Mouse (Mus musculus): Measurements from ENCODE around the gene Fkbpl. TPM values are rescaled to one million over a fixed set of nuclear protein-coding genes. Genes with fewer than 3 reads are reported as not detected.

Fkbpl gene
- polyA plus RNA-seq, 1 experiment from 2014 or later: 5.6 TPM

DNA sequence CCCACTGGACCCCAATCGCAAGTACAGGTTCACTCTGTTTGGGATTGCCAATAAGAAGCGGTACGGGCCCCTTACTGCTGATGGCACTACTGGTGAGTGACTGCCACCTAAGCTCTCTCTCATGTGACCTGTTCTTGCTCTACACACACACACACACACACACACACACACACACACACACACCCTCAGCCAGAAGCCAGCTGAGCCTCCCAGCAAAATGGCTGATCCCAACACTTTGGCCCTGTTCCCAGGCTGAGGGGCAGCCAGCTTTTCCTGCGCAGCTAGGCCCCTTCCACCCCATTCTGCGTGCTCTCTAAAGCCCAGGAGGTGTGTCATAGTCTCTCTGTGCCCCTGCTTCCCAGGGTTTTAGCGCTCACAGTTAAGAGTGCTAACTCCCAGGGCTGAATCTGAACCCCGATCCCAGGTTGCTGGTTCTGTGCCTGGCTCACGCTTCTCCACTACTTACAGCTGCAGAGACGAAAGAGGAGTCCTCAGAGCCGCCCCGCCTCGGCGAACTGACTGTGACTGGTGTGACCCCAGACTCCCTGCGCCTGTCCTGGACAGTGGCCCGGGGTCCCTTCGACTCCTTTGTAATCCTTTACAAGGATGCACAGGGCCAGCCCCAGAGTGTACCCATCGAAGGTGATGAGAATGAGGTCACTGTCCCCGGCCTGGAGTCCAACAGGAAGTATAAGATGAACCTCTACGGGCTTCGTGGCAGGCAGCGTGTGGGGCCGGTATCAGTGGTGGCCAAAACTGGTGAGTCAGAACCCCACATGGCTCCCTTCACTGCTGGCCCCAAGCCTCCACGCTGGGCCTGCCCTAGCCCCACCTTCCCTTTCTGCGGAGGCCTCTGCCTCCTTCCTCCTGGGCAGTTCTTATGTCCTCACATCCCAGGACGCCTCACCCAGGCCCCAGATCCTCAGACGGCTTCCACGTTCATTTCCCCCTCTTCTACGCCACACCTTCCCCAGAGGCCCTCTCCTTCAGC, 40.9 kb downstream of the Fkbpl start:
- DNase-seq (no peak), ATAC-seq (no peak)
- Histone ChIP-seq H3K4me2 (ENCODE audit: low read depth, low read length) (no peak overlapping the region), H3K36me3 (replicated peaks; ENCODE audit: insufficient read depth, low read length) (no peaks in the 10 kb centered on the region), H3K9ac (replicated peaks) (no peak overlapping the region), H3K4me3 (ENCODE audit: low read depth, low read length) (no peak overlapping the region), H3K9me3 (ENCODE audit: low read length) (no peaks in the 10 kb centered on the region), H3K27ac (ENCODE audit: low read depth) (no peak overlapping the region), H3K27me3 (ENCODE audit: insufficient read depth, low read length) (peaks cover 11% of the 10 kb centered on the region; the same call in 1 of the 2 replicates), H3K4me1 (ENCODE audit: insufficient read depth) (no peaks in the 10 kb centered on the region)
- 63% methylated on average over 28 of the region's 28 CpGs for WGBS (ENCODE audit: insufficient replicate concordance)
- TF ChIP-seq EP300 (IDR thresholded peaks at IDR 0.05; ENCODE audit: low read depth) (no peak), CTCF (IDR thresholded peaks at IDR 0.05; ENCODE audit: low read depth) (no peak)

DNA sequence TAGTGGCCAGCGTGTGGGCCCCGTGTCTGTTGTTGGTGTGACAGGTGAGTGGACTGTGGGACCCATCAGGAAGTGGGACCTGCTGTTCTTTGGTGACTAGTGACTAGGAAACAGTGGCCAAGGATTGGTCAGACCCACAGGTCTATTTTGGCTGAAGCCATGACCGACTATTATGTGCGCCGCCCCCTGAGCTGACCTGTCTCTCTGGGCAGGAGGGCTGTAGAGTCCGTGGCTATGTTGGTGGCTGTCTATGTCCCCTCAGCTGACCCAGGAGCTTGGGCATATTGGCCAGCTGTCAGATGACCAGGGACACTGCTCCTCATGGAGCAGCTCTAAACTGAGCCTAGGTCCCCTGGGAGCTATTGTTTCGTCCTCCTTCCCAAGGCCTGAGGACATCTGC, 44.3 kb downstream of the Fkbpl start:
- DNase-seq (no peak), ATAC-seq (no peak)
- 83% methylated on average over 7 of the region's 7 CpGs for WGBS (ENCODE audit: insufficient replicate concordance)
- no peaks in the 10 kb centered on the region for H3K9me3 ChIP-seq (ENCODE audit: low read length)
- no peaks in the 10 kb centered on the region for H3K4me1 ChIP-seq (ENCODE audit: insufficient read depth)
- H3K27ac ChIP-seq (ENCODE audit: low read depth): no peak overlapping the region
- no peak overlapping the region for H3K4me2 ChIP-seq (ENCODE audit: low read depth, low read length)
- no peak overlapping the region for H3K9ac ChIP-seq (replicated peaks)
- H3K27me3 ChIP-seq (ENCODE audit: insufficient read depth, low read length): no peaks in the 10 kb centered on the region
- TF ChIP-seq CTCF (IDR thresholded peaks at IDR 0.05; ENCODE audit: low read depth): no peak
- TF ChIP-seq EP300 (IDR thresholded peaks at IDR 0.05; ENCODE audit: low read depth): no peak
- H3K4me3 ChIP-seq (ENCODE audit: low read depth, low read length): no peak overlapping the region
- no peaks in the 10 kb centered on the region for H3K36me3 ChIP-seq (replicated peaks; ENCODE audit: insufficient read depth, low read length)

DNA sequence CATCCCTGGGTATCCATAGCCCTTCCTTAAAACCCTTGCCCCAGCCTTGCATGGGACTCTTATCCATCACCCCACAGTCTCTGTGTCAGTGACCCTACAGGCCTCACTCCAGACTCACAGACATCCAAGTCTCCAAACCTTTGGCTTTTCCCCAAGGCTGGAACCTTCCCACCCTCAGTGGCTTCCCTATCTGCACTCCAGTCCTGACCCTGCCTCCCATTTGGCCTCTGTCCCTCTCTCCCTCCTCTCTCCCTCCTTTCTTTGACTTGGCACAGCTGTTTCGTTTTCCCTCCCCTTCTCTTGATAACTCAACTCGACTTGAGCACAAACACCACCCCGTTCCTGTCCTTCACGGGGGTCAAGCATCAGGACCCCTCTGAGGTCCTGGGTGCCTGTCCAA, 45.9 kb downstream of the Fkbpl start:
- H3K9ac ChIP-seq (replicated peaks): no peak overlapping the region
- ATAC-seq (no peak), DNase-seq (no peak)
- no peak overlapping the region for H3K4me2 ChIP-seq (ENCODE audit: low read depth, low read length)
- H3K27me3 ChIP-seq (ENCODE audit: insufficient read depth, low read length): no peaks in the 10 kb centered on the region
- H3K4me1 ChIP-seq (ENCODE audit: insufficient read depth): no peaks in the 10 kb centered on the region
- no peak for TF ChIP-seq CTCF (IDR thresholded peaks at IDR 0.05; ENCODE audit: low read depth)
- no peak for TF ChIP-seq EP300 (IDR thresholded peaks at IDR 0.05; ENCODE audit: low read depth)
- H3K4me3 ChIP-seq (ENCODE audit: low read depth, low read length): no peak overlapping the region
- 41% methylated on average over 4 of the region's 4 CpGs for WGBS (ENCODE audit: insufficient replicate concordance)
- H3K9me3 ChIP-seq (ENCODE audit: low read length): no peaks in the 10 kb centered on the region
- H3K36me3 ChIP-seq (replicated peaks; ENCODE audit: insufficient read depth, low read length): no peaks in the 10 kb centered on the region
- H3K27ac ChIP-seq (ENCODE audit: low read depth): no peak overlapping the region

DNA sequence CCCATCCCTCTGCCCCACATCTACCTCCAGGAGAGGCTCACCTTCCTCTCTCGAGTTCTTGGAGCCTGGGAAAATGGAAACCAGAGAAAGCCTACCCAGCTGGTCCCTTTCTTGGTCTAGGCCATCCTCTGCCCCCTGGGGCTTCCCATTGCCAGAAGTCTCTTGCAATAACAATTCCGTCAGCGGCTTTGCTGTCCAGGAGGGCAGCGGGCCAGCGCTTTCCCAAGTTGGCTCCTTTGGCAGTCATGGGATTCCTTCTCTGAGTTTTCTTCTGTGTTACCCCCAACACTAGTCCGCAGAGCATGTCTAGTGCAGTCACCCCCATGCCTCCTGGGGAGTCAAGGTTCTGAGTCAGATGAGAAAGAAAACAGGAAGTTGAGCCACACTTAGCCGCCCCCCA, 48.3 kb downstream of the Fkbpl start:
- no peaks in the 10 kb centered on the region for H3K9me3 ChIP-seq (ENCODE audit: low read length)

More for the DNA sequence above, 48.3 kb downstream of the Fkbpl start:
- TF ChIP-seq EP300 (IDR thresholded peaks at IDR 0.05; ENCODE audit: low read depth) (no peak), CTCF (IDR thresholded peaks at IDR 0.05; ENCODE audit: low read depth) (no peak)
- H3K36me3 ChIP-seq (replicated peaks; ENCODE audit: insufficient read depth, low read length): no peaks in the 10 kb centered on the region
- no peak for DNase-seq
- H3K4me1 ChIP-seq (ENCODE audit: insufficient read depth): no peaks in the 10 kb centered on the region
- H3K4me3 ChIP-seq (ENCODE audit: low read depth, low read length): no peak overlapping the region
- no peaks in the 10 kb centered on the region for H3K27me3 ChIP-seq (ENCODE audit: insufficient read depth, low read length)
- 65% methylated on average over 7 of the region's 7 CpGs for WGBS (ENCODE audit: insufficient replicate concordance)
- ATAC-seq: no peak
- no peak overlapping the region for H3K27ac ChIP-seq (ENCODE audit: low read depth)
- H3K9ac ChIP-seq (replicated peaks): no peak overlapping the region
- no peak overlapping the region for H3K4me2 ChIP-seq (ENCODE audit: low read depth, low read length)

Other genes starting within 250 kb of the Fkbpl start
- gene BC051142, start 245.9 kb upstream of the Fkbpl start, polyA plus RNA-seq (2015; fragmentation: Nextera tagmentation; extraction: Ambion mirVana): 0.08 TPM in 1 of 2 replicates, not detected in the other
- not detected in 2 replicates for gene Btnl4, start 167.4 kb upstream of the Fkbpl start, polyA plus RNA-seq (2015; fragmentation: Nextera tagmentation; extraction: Ambion mirVana)
- not detected in 2 replicates for gene Btnl6, start 127.4 kb upstream of the Fkbpl start, polyA plus RNA-seq (2015; fragmentation: Nextera tagmentation; extraction: Ambion mirVana)
- 1.1 and 1.6 TPM in 2 replicates for gene Notch4, start 80.5 kb upstream of the Fkbpl start, polyA plus RNA-seq (2015; fragmentation: Nextera tagmentation; extraction: Ambion mirVana)
- 19.6 and 24.7 TPM in 2 replicates for gene Gpsm3, start 55.0 kb upstream of the Fkbpl start, polyA plus RNA-seq (2015; fragmentation: Nextera tagmentation; extraction: Ambion mirVana)
- 3.6 and 4.9 TPM in 2 replicates for gene Pbx2, start 53.5 kb upstream of the Fkbpl start, polyA plus RNA-seq (2015; fragmentation: Nextera tagmentation; extraction: Ambion mirVana)
- 1.4 and 1.9 TPM in 2 replicates for gene Ager, start 46.9 kb upstream of the Fkbpl start, polyA plus RNA-seq (2015; fragmentation: Nextera tagmentation; extraction: Ambion mirVana)
- 78.4 and 80.0 TPM in 2 replicates for gene Rnf5, start 41.1 kb upstream of the Fkbpl start, polyA plus RNA-seq (2015; fragmentation: Nextera tagmentation; extraction: Ambion mirVana)
- 9.9 and 11.1 TPM in 2 replicates for gene Agpat1, start 40.5 kb upstream of the Fkbpl start, polyA plus RNA-seq (2015; fragmentation: Nextera tagmentation; extraction: Ambion mirVana)
- 0.46 and 0.66 TPM in 2 replicates for gene Egfl8, start 28.8 kb upstream of the Fkbpl start, polyA plus RNA-seq (2015; fragmentation: Nextera tagmentation; extraction: Ambion mirVana)
- 19.3 and 19.8 TPM in 2 replicates for gene Ppt2, start 16.3 kb upstream of the Fkbpl start, polyA plus RNA-seq (2015; fragmentation: Nextera tagmentation; extraction: Ambion mirVana)
- 0.05 TPM in 1 of 2 replicates, not detected in the other for gene Prrt1, start 15.2 kb upstream of the Fkbpl start, polyA plus RNA-seq (2015; fragmentation: Nextera tagmentation; extraction: Ambion mirVana)
- 12.9 and 13.0 TPM in 2 replicates for gene Atf6b, start 2.4 kb downstream of the Fkbpl start, polyA plus RNA-seq (2015; fragmentation: Nextera tagmentation; extraction: Ambion mirVana)
- 0.36 TPM in 2 replicates for gene Tnxb, start 25.8 kb downstream of the Fkbpl start, polyA plus RNA-seq (2015; fragmentation: Nextera tagmentation; extraction: Ambion mirVana)
- 151 and 198 TPM in 2 replicates for gene C4b, start 99.1 kb downstream of the Fkbpl start, polyA plus RNA-seq (2015; fragmentation: Nextera tagmentation; extraction: Ambion mirVana)
- not detected in 2 replicates for gene Cyp21a1, start 159.8 kb downstream of the Fkbpl start, polyA plus RNA-seq (2015; fragmentation: Nextera tagmentation; extraction: Ambion mirVana)
- 12.6 and 13.1 TPM in 2 replicates for gene Stk19, start 192.2 kb downstream of the Fkbpl start, polyA plus RNA-seq (2015; fragmentation: Nextera tagmentation; extraction: Ambion mirVana)
- 17.6 and 19.2 TPM in 2 replicates for gene Dxo, start 192.3 kb downstream of the Fkbpl start, polyA plus RNA-seq (2015; fragmentation: Nextera tagmentation; extraction: Ambion mirVana)
- gene Skiv2l, start 205.4 kb downstream of the Fkbpl start, polyA plus RNA-seq (2015; fragmentation: Nextera tagmentation; extraction: Ambion mirVana): 14.1 and 15.4 TPM in 2 replicates
- gene Nelfe, start 205.6 kb downstream of the Fkbpl start, polyA plus RNA-seq (2015; fragmentation: Nextera tagmentation; extraction: Ambion mirVana): 26.1 and 26.5 TPM in 2 replicates
- 744 and 847 TPM in 2 replicates for gene Cfb, start 217.8 kb downstream of the Fkbpl start, polyA plus RNA-seq (2015; fragmentation: Nextera tagmentation; extraction: Ambion mirVana)
- gene Zbtb12, start 234.7 kb downstream of the Fkbpl start, polyA plus RNA-seq (2015; fragmentation: Nextera tagmentation; extraction: Ambion mirVana): 0.33 and 0.46 TPM in 2 replicates
- 0.25 TPM in 1 of 2 replicates, not detected in the other for gene Gm20547, start 237.3 kb downstream of the Fkbpl start, polyA plus RNA-seq (2015; fragmentation: Nextera tagmentation; extraction: Ambion mirVana)

All from liver, postnatal 0 days (tissue).